Mouse (Mus musculus) forebrain, embryonic 12.5 days (tissue): Measurements from ENCODE around the gene Gfpt2. TPM values are rescaled to one million over a fixed set of nuclear protein-coding genes. Genes with fewer than 3 reads are reported as not detected.

Experiments
- ATAC-seq: fragments of 200-750 bp; cut with Nextera tagmentation; 2 replicates; pipeline ENCODE4 v1.8.0; 2017; ENCODE audit warnings: moderate TSS enrichment; ENCODE audit not compliant: low FRiP score
- H3K27ac ChIP-seq: fragments of 300-500 bp; sonication (generic); 2 replicates; pipeline ENCODE4 v1.5.1; 2016; ENCODE audit warnings: mild to moderate bottlenecking
- H3K27me3 ChIP-seq: fragments of 300-500 bp; sonication (generic); 2 replicates; pipeline ENCODE4 v1.6.1; 2016; ENCODE audit warnings: mild to moderate bottlenecking
- H3K36me3 ChIP-seq: fragments of 300-500 bp; sonication (generic); replicated peaks from 2 replicates; pipeline ENCODE4 v1.6.1; 2016; ENCODE audit warnings: mild to moderate bottlenecking
- H3K4me1 ChIP-seq: fragments of 300-500 bp; sonication (generic); 2 replicates; pipeline ENCODE4 v1.6.1; 2016
- H3K4me2 ChIP-seq: fragments of 300-500 bp; sonication (generic); 2 replicates; pipeline ENCODE4 v1.6.1; 2016; ENCODE audit warnings: mild to moderate bottlenecking, moderate library complexity
- H3K4me3 ChIP-seq: fragments of 300-500 bp; sonication (generic); replicated peaks from 2 replicates; pipeline ENCODE4 v1.5.1; 2016; ENCODE audit warnings: mild to moderate bottlenecking
- H3K9ac ChIP-seq: fragments of 300-500 bp; sonication (generic); 2 replicates; pipeline ENCODE4 v1.6.1; 2016; ENCODE audit warnings: mild to moderate bottlenecking
- H3K9me3 ChIP-seq: fragments of 300-500 bp; sonication (generic); 2 replicates; pipeline ENCODE4 v1.6.1; 2016
- WGBS: fragments of 180-500 bp; shearing (Covaris S2); methylation state at CpG from one replicate; pipeline ENCODE4 v1.1.7; 2016; 5-methylcytosine and 5-hydroxymethylcytosine counted together
- polyA plus RNA-seq: library from polyadenylated mRNA; unstranded; fragments of >200 nt; fragmentation: Nextera tagmentation; extraction: Ambion mirVana; gene quantifications from 2 replicates; pipeline ENCODE4 v1.2.1, GENCODE M21; 2016

Gfpt2 gene
- 9.5 and 10.5 TPM in 2 replicates for polyA plus RNA-seq

DNA sequence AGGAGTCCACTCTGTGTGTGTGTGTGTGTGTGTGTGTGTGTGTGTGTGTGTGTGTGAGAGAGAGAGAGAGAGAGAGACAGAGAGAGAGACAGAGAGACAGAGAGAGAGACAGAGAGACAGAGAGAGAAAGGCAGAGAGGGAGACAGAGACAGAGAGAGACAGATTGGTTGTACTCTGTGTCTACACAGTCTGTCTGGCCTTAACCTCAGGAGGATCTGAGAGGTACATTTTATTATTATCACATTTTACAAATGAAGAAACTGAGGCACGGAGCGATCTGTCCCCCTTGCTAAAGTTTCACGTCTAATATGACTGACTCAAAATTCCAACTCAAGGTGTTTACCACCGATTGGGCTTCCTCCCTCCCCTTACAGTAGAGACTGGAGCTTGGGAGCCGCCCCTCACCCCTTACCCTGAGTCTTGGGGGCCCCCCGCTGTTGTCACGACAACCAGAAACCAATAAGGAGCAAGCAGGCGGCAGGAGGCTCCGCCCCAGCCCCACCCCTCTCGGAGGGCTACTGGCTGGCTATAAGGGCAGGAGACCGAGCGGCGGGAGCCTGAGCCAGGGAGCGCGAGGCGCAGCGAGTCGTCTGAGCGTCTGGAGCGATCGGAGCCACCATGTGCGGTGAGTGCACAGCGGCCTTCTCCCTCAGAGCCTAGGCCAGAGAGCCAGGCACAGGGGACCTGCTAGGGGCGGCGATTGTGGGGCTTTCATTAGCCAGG lies at the start of gene Gfpt2:
TSS of gene Gfpt2 (plus strand) at position 560 of the 723 bp plus-strand sequence.
- Histone ChIP-seq H3K4me1 (peaks cover 10% of the 10 kb centered on the region), H3K27me3 (peaks cover 10% of the 10 kb centered on the region), H3K4me3 (peak within 1 kb of the TSS; percentile 54), H3K4me2 (peak within 1 kb of the TSS; percentile 97), H3K27ac (no peak within 1 kb of the TSS), H3K9me3 (peaks cover 4% of the 10 kb centered on the region; the same call in 1 of the 2 replicates), H3K9ac (peak within 1 kb of the TSS; percentile 65), H3K36me3 (no peaks in the 10 kb centered on the region)
- 1% methylated on average over 25 of the region's 25 CpGs for WGBS
- peak; percentile 98 for ATAC-seq

DNA sequence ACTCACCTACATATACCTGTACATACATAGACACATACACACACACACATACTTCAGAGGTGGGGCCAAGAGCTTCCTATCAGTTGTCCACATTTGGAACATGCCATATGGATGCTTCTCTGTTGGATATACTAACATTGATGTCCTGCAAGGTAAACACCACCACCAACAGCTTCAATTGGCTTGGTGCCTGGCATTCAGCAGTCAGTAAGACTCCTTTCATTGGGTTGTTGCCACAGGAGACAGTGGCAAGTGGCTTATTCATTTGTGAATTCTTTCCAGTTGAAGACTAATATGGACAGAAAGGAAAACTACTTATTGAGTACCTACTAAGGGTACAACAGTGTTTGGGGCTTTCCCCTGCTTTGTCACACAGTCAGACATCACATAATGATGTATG lies 49.0 kb upstream of the Gfpt2 start:
- peaks cover 5% of the 10 kb centered on the region; the same call in 1 of the 2 replicates for H3K4me1 ChIP-seq
- H3K4me3 ChIP-seq, result no peak overlapping the region
- no peaks in the 10 kb centered on the region for H3K36me3 ChIP-seq
- H3K27me3 ChIP-seq, result no peaks in the 10 kb centered on the region
- H3K27ac ChIP-seq, result no peak overlapping the region
- H3K9ac ChIP-seq, result no peak overlapping the region
- ATAC-seq, result no peak
- no peak overlapping the region for H3K4me2 ChIP-seq
- peaks cover 5% of the 10 kb centered on the region; the same call in 1 of the 2 replicates for H3K9me3 ChIP-seq

DNA sequence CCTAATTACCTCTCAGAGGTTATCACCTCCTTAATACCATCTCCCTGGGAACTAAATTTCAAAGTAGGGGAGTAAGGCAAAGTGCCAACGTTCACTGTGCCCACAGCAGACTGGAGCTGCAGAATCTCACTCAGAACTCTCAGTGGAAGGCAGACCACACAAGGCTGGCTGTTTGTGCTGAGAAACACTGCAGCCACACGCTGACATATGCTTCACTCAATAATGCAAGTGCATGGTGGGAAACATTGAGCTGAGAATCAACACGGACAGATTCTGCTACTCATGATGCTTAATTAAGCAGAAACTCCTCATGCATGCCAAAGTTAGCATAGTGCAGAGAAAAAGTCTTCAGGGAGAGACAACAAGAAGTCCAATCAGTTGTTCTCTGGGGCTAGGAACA lies 48.1 kb upstream of the Gfpt2 start:
- H3K4me3 ChIP-seq, result no peak overlapping the region
- WGBS, result 82% methylated on average over 3 of the region's 3 CpGs
- H3K27me3 ChIP-seq, result no peaks in the 10 kb centered on the region
- H3K36me3 ChIP-seq, result no peaks in the 10 kb centered on the region
- H3K9ac ChIP-seq, result no peak overlapping the region
- peaks cover 5% of the 10 kb centered on the region; the same call in 1 of the 2 replicates for H3K4me1 ChIP-seq
- no peak overlapping the region for H3K4me2 ChIP-seq
- ATAC-seq, result no peak
- H3K9me3 ChIP-seq, result peaks cover 5% of the 10 kb centered on the region; the same call in 1 of the 2 replicates
- no peak overlapping the region for H3K27ac ChIP-seq

DNA sequence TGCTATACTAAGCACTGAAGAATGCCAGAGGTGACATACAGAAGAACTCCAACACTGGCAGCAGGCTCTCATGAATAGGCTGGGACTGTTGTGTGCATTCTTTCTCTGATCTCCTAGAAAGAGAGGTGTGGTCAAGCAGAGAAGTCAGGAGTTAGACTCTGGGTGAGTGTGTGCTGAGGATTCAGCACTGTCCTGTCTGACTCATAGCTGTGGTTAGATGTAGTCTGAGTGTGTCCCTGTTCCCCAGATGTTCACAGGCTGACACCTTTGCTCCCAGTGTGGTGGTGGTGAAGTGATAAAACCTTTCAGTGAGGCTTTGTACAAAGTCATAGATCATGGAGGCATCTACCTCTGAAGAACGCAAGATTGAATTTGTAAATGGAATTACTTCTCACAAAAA lies 47.2 kb upstream of the Gfpt2 start:
- Histone ChIP-seq H3K4me2 (no peak overlapping the region), H3K9ac (no peak overlapping the region), H3K9me3 (peaks cover 5% of the 10 kb centered on the region; the same call in 1 of the 2 replicates), H3K36me3 (no peaks in the 10 kb centered on the region), H3K27ac (no peak overlapping the region), H3K4me3 (no peak overlapping the region), H3K27me3 (no peaks in the 10 kb centered on the region), H3K4me1 (peaks cover 5% of the 10 kb centered on the region; the same call in 1 of the 2 replicates)
- ATAC-seq, result no peak
- 96% methylated on average over 1 of the region's 1 CpGs for WGBS

DNA sequence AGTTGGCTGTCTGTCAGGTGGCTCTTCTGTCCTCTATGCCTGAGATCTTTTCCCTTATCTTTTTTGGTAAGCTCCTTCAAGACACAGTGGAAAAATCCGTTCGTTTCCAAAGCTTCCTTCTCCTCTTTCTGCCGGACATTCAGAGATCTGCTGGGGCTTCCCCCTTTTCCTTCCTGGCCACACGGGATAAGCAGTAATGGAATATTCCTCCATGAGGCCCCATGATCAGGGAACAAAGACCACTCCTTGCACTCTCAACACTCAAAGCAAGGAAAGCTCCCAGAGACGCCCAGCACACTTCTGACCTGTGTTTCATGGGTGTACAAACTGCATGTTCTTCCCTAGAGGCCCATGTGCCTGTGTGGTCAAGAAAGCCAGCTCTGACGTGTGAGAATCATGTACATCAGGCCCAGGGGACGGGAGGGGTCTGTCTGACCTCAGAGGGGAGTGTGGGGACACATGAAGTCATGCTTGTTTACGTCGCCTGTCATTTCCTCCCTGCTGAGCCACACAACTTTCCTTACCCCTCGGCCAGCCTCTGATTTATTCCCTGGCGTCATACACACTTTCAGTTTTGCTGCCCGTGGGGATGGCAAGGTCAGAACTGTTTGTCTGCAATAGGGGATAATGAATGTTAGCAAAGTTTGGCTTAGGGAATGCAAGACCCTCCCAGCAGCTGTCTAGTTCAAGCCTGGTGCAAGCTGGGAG lies 38.9 kb upstream of the Gfpt2 start:
- no peak for ATAC-seq
- Histone ChIP-seq H3K27ac (no peak overlapping the region), H3K9ac (no peak overlapping the region), H3K4me3 (no peak overlapping the region), H3K4me2 (no peak overlapping the region), H3K4me1 (no peaks in the 10 kb centered on the region), H3K36me3 (no peaks in the 10 kb centered on the region), H3K9me3 (no peaks in the 10 kb centered on the region), H3K27me3 (no peaks in the 10 kb centered on the region)
- WGBS, result 65% methylated on average over 12 of the region's 12 CpGs

DNA sequence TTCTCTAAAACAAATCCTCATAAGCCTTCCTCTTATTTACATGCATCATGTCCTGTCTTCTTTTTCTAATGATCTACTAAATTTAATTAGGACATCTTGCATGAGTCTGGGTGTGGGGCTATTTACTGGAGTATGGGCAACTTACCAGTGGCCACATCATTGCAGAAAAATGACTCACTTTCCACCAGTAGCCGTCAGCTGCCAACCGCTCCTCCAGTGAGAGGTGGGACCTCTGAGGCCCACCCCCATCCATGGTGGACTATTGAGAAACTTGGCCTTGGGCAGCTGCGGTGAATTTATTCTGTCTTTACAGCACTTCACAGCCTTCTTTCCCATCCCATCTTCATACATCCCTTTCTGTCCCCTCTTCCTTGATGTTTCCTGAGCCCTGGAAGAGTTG lies 35.9 kb upstream of the Gfpt2 start:
- WGBS, result 89% methylated on average over 3 of the region's 3 CpGs
- Histone ChIP-seq H3K9ac (no peak overlapping the region), H3K4me1 (peaks cover under 1% of the 10 kb centered on the region; the same call in 1 of the 2 replicates), H3K27ac (no peak overlapping the region), H3K36me3 (no peaks in the 10 kb centered on the region), H3K4me2 (no peak overlapping the region), H3K27me3 (no peaks in the 10 kb centered on the region), H3K9me3 (no peaks in the 10 kb centered on the region), H3K4me3 (no peak overlapping the region)
- no peak for ATAC-seq

DNA sequence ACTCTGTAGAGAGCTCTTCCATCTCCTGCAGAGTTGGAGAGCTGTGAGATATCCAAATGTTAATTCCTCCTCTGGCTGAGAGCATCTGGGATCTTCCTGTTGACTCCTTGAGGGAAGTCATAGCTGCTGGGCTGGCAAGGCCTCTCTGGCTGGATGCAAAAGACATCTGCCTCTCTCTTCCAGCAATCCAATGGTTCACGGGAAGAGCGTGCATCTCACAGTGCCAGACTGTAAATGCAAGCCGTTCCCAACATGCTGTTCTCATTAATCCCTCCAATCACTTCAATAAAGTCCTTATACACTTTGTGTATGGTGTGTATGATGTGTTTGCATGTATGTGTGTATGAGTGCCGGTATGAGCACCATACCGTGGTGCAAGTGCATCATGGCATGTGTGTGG lies 32.8 kb upstream of the Gfpt2 start:
- Histone ChIP-seq H3K9me3 (no peaks in the 10 kb centered on the region), H3K4me3 (no peak overlapping the region), H3K27ac (no peak overlapping the region), H3K36me3 (no peaks in the 10 kb centered on the region), H3K4me2 (no peak overlapping the region), H3K27me3 (no peaks in the 10 kb centered on the region), H3K4me1 (peaks cover 10% of the 10 kb centered on the region; the same call in 1 of the 2 replicates), H3K9ac (no peak overlapping the region)
- 90% methylated on average over 5 of the region's 5 CpGs for WGBS
- ATAC-seq, result no peak

DNA sequence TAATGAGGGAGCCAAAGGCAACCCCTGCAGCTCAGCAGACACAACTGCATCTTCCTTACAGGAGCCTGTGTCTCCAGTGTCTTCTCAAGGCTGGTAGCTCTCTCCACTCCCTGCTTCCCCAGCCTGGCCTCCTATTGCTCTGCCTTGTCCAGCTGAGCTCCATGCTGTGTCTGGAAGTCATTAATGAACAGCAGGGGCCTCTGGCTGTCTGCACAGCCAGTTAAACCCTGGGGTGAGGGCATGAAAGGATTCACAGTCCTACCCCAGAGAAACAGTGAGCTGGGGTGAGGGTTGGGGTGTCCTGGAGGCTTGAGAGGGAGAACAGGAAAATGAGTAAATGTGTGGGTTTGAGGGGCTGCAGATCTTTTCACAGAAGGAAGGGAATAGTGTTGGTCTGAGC lies 30.4 kb upstream of the Gfpt2 start:
- H3K4me3 ChIP-seq, result no peak overlapping the region
- no peak overlapping the region for H3K4me2 ChIP-seq
- ATAC-seq, result no peak
- no peaks in the 10 kb centered on the region for H3K36me3 ChIP-seq
- H3K9me3 ChIP-seq, result no peaks in the 10 kb centered on the region
- no peak overlapping the region for H3K9ac ChIP-seq
- peaks cover 10% of the 10 kb centered on the region; the same call in 1 of the 2 replicates for H3K4me1 ChIP-seq
- no peaks in the 10 kb centered on the region for H3K27me3 ChIP-seq
- H3K27ac ChIP-seq, result no peak overlapping the region

DNA sequence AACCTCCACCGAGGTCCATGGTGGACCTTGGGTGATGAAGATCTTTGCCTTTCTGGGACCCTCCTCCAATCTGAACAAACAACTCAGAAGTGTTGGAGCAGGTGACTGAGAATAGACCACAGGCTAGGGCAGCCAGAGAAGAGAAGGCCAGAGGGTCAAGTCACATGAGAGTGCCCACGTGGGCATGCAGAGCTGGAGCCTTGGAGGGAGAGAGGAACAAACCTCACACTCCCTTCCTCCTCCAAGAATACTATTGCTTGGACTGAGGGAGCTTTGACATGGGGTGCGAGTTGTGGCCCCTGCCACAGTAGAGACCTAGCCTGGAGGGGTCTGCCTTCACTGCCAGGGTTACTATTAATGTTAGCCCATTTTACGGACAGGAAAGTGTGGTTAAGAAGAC lies 30.0 kb upstream of the Gfpt2 start:
- no peak overlapping the region for H3K4me2 ChIP-seq
- H3K27me3 ChIP-seq, result no peaks in the 10 kb centered on the region
- H3K36me3 ChIP-seq, result no peaks in the 10 kb centered on the region
- ATAC-seq, result no peak
- H3K4me3 ChIP-seq, result no peak overlapping the region
- WGBS, result 57% methylated on average over 4 of the region's 4 CpGs
- no peaks in the 10 kb centered on the region for H3K9me3 ChIP-seq
- H3K27ac ChIP-seq, result 0 out of 2 replicates have a peak overlapping the region, but pooled peaks have one; percentile 1
- peaks cover 10% of the 10 kb centered on the region; the same call in 1 of the 2 replicates for H3K4me1 ChIP-seq
- no peak overlapping the region for H3K9ac ChIP-seq

DNA sequence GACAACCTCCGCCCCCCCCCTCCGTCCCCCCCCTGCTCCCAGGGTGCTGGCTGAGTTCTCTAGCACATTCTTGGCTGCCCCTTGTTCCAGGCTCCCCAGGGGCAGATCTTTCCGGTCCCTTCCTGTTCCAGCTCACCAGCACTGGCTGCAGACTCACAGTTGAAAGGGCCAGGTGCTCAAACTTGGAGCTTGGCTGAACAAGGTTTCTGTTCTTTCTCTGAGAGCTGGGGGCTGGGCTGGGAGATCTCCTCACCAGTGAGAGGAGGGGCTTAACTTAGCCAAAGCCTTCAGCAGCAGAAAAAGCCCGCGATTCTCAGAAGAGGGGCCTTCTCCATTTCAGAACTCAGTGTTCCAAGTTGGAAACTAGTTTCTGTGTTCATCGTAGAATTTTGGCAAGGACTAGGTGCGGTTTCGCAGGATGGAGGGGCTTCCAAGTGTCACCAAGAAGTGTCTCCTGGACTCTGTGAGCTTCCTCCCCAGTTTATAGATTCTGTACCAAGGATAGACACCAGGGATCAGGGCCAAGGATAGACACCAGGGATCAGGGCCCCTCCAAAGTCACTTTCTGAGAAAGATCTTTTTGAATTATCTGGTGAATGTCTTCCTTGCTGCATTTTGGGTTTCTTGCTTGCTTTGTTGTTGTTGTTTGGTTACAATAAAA lies 29.2 kb upstream of the Gfpt2 start:
- Histone ChIP-seq H3K9me3 (no peaks in the 10 kb centered on the region), H3K4me1 (peaks cover 10% of the 10 kb centered on the region; the same call in 1 of the 2 replicates), H3K27ac (0 out of 2 replicates have a peak overlapping the region, but pooled peaks have one; percentile 1), H3K36me3 (no peaks in the 10 kb centered on the region), H3K27me3 (no peaks in the 10 kb centered on the region), H3K9ac (no peak overlapping the region), H3K4me3 (no peak overlapping the region), H3K4me2 (no peak overlapping the region)
- ATAC-seq, result 0 out of 2 replicates have a peak, but pooled peaks have one; percentile 27
- 31% methylated on average over 8 of the region's 8 CpGs for WGBS

DNA sequence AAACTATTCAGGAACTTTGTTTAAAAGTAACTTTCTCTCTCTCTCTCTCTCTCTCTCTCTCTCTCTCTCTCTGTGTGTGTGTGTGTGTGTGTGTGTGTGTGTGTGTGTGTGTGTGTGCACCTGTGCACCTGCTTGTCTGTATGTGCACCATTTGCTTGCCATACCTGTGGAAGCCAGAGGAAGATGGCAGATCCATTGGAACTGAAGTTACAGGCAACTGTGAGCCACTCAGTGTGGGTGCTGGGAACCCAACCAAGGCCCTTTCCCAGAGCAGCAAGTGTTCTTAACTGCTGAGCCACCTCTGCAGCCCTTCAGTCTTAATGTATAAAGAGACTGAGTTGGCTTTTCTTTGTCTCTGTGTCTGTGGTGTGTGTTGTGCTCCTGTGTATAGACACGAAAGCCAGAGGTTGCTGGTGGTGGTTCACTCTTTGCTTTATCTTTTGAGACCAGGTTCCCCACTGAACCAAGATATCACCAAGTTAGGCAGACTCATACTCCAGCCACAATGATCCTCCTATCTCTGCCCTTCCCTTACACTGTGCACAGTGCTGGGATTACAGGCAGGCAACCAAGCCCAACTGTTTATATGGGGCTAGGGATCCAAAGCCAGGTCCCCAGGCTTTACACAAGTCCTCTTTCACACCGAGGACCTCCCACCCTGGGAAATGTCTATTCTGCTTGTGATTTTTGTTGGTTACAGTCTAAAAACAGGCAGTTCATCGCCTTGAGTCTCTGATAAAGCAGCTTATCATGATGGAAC lies 28.4 kb upstream of the Gfpt2 start:
- peaks cover 10% of the 10 kb centered on the region; the same call in 1 of the 2 replicates for H3K4me1 ChIP-seq
- no peaks in the 10 kb centered on the region for H3K36me3 ChIP-seq
- H3K4me2 ChIP-seq, result no peak overlapping the region
- no peak overlapping the region for H3K4me3 ChIP-seq
- no peak for ATAC-seq
- no peaks in the 10 kb centered on the region for H3K27me3 ChIP-seq
- 90% methylated on average over 3 of the region's 3 CpGs for WGBS
- no peaks in the 10 kb centered on the region for H3K9me3 ChIP-seq
- H3K9ac ChIP-seq, result no peak overlapping the region
- H3K27ac ChIP-seq, result no peak overlapping the region

DNA sequence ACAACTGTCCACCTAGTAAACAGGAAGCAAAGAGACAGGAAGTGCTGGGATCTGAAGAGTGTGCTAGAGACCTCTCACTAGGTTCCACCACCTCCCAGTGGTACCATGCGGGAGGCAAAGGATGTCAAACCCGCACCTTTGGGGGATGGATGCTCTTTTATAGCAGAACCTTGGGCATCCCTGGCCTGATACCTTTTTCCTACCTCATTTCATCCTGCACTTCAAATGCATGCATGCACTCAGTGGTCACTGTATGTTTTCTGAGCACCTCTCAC lies 27.9 kb upstream of the Gfpt2 start:
- no peaks in the 10 kb centered on the region for H3K36me3 ChIP-seq
- no peaks in the 10 kb centered on the region for H3K9me3 ChIP-seq
- no peak overlapping the region for H3K4me3 ChIP-seq
- H3K9ac ChIP-seq, result no peak overlapping the region
- H3K4me2 ChIP-seq, result no peak overlapping the region
- H3K27ac ChIP-seq, result no peak overlapping the region
- peaks cover 10% of the 10 kb centered on the region; the same call in 1 of the 2 replicates for H3K4me1 ChIP-seq
- 90% methylated on average over 2 of the region's 2 CpGs for WGBS
- H3K27me3 ChIP-seq, result no peaks in the 10 kb centered on the region
- ATAC-seq, result no peak
